Comparison of ENCODE assay signal across 19 mouse cellular contexts in genomic region chr7:144133388-144133998, GRCm38 (mm10).
DNase-seq lines count a peak whose midpoint lies in the region; ATAC-seq and TF ChIP-seq lines count a peak whose summit lies in the region.
"Had no signal": no experiment of that assay in that cellular context is flagged by ENCODE, and none has a peak within 500 bp of the region (broad histone marks: within the 10 kb centered on the region; RNA-seq: fewer than 3 reads in every experiment).

No protein-coding gene starts in this region.

- H3K4me2 ChIP-seq in forebrain, embryonic 15.5 days (replicated peaks), result peak overlapping the region; percentile 23; the same call in 1 of the 2 replicates
- H3K4me2 ChIP-seq in midbrain, embryonic 14.5 days (ENCODE audit: low read length), result peak overlapping the region; percentile 48
- H3K4me2 ChIP-seq: intestine, embryonic 15.5 days; limb, embryonic 13.5 days; neural tube, embryonic 12.5 days had no signal

- H3K36me3 ChIP-seq in forebrain, embryonic 15.5 days, result no peaks in the 10 kb centered on the region
- H3K36me3 ChIP-seq in midbrain, embryonic 14.5 days (ENCODE audit: control insufficient read depth, insufficient read depth, low read length), result no peaks in the 10 kb centered on the region
- H3K36me3 ChIP-seq: intestine, embryonic 15.5 days; limb, embryonic 13.5 days; neural tube, embryonic 12.5 days had no signal

- H3K9me3 ChIP-seq in forebrain, embryonic 15.5 days, result no peaks in the 10 kb centered on the region
- H3K9me3 ChIP-seq in midbrain, embryonic 14.5 days (ENCODE audit: control insufficient read depth, low read length), result no peaks in the 10 kb centered on the region
- H3K9me3 ChIP-seq: intestine, embryonic 15.5 days; limb, embryonic 13.5 days; neural tube, embryonic 12.5 days had no signal

- H3K4me1 ChIP-seq in cortical plate, adult 2 months (ENCODE audit: control insufficient read depth, insufficient read depth, low read length), result no peaks in the 10 kb centered on the region
- peaks cover 16% of the 10 kb centered on the region for H3K4me1 ChIP-seq in forebrain, embryonic 15.5 days
- H3K4me1 ChIP-seq in midbrain, embryonic 14.5 days (ENCODE audit: control insufficient read depth, insufficient read depth, low read length), result peaks cover 14% of the 10 kb centered on the region
- H3K4me1 ChIP-seq: intestine, embryonic 15.5 days; limb, embryonic 13.5 days; neural tube, embryonic 12.5 days had no signal

- 46% methylated on average over 9 of the region's 9 CpGs for WGBS in forebrain, embryonic 15.5 days
- 31% methylated on average over 9 of the region's 9 CpGs for WGBS in midbrain, embryonic 14.5 days

- ATAC-seq in forebrain, embryonic 15.5 days (replicated peaks), result peak; percentile 61; the same call in 1 of the 2 replicates
- no peak for ATAC-seq in midbrain, embryonic 14.5 days (ENCODE audit: low FRiP score, low TSS enrichment)
- ATAC-seq in cerebellum, adult (ENCODE audit: insufficient number of reproducible peaks, low FRiP score, low TSS enrichment), result no peak
- ATAC-seq: intestine, embryonic 15.5 days had no signal

- TF ChIP-seq CTCF in layer of hippocampus, adult 2 months (conservative IDR thresholded peaks at IDR 0.05), result no peak
- no peak for TF ChIP-seq CTCF in cortical plate, adult 2 months (IDR thresholded peaks at IDR 0.05; ENCODE audit: extremely low read depth, insufficient read depth, low read length)

- TF ChIP-seq POLR2A in cortical plate, adult 2 months (IDR thresholded peaks at IDR 0.05; ENCODE audit: extremely low read depth, insufficient read depth, low read length), result no peak

- peak overlapping the region; percentile 85 for H3K27ac ChIP-seq in layer of hippocampus, adult 2 months
- H3K27ac ChIP-seq in cortical plate, adult 2 months (ENCODE audit: insufficient read depth, low read length), result no peak overlapping the region
- H3K27ac ChIP-seq in forebrain, embryonic 15.5 days (replicated peaks), result peak overlapping the region; percentile 81
- H3K27ac ChIP-seq in midbrain, embryonic 14.5 days (replicated peaks; ENCODE audit: low read depth, low read length), result peak overlapping the region; percentile 82
- H3K27ac ChIP-seq: gastrocnemius, adult 2 months; heart, adult 2 months; intestine, embryonic 15.5 days; limb, embryonic 13.5 days; neural tube, embryonic 12.5 days had no signal

- no peaks in the 10 kb centered on the region for H3K27me3 ChIP-seq in forebrain, embryonic 15.5 days
- no peaks in the 10 kb centered on the region for H3K27me3 ChIP-seq in midbrain, embryonic 14.5 days (ENCODE audit: control insufficient read depth, insufficient read depth, low read length)
- H3K27me3 ChIP-seq: intestine, embryonic 15.5 days; limb, embryonic 13.5 days; neural tube, embryonic 12.5 days had no signal

- peak in 1 of 2 experiments; percentile 21 for DNase-seq in layer of hippocampus, adult 2 months (ENCODE audit: low spot score in 2 of 2)
- DNase-seq in layer of hippocampus, adult 9-10 months (ENCODE audit: low spot score), result no peak
- DNase-seq in midbrain, embryonic 14.5 days, result peak; percentile 54
- DNase-seq in gastrocnemius, adult 18-20 months (ENCODE audit: low spot score), result no peak
- DNase-seq in kidney, postnatal 4 days, result no peak
- DNase-seq: adrenal gland, adult 8-10 months; cerebellum, adult 9-10 months; embryo, embryonic 11 days; gastrocnemius, adult 2 months; heart, adult 2 months; kidney, postnatal 10 days; lung, postnatal 14 days; thymus, postnatal 4 days had no signal

- peak overlapping the region; percentile 56 for H3K4me3 ChIP-seq in layer of hippocampus, adult 2 months
- peak overlapping the region; percentile 62 for H3K4me3 ChIP-seq in cortical plate, adult 2 months (ENCODE audit: insufficient read depth, low read length)
- peak overlapping the region; percentile 3; the same call in 1 of the 2 replicates for H3K4me3 ChIP-seq in forebrain, embryonic 15.5 days
- peak overlapping the region; percentile 24; the same call in 1 of the 2 replicates for H3K4me3 ChIP-seq in midbrain, embryonic 14.5 days (replicated peaks; ENCODE audit: low read depth, low read length)
- H3K4me3 ChIP-seq: gastrocnemius, adult 2 months; heart, adult 2 months; intestine, embryonic 15.5 days; limb, embryonic 13.5 days; neural tube, embryonic 12.5 days had no signal

- 0 out of 2 replicates have a peak overlapping the region, but pooled peaks have one; percentile 16 for H3K9ac ChIP-seq in forebrain, embryonic 15.5 days (replicated peaks)
- peak overlapping the region; percentile 32; the same call in 1 of the 2 replicates for H3K9ac ChIP-seq in midbrain, embryonic 14.5 days (replicated peaks; ENCODE audit: low read length)
- H3K9ac ChIP-seq: intestine, embryonic 15.5 days; limb, embryonic 13.5 days; neural tube, embryonic 12.5 days had no signal

Comparison
In these comparisons a context has a peak if more than half of its experiments do, and no peak if none do; other contexts are left out.
1. H3K4me3 ChIP-seq: peak in every context shown above with its lines; median percentile 62 in cortical plate, adult 2 months; 56 in layer of hippocampus, adult 2 months; 24 in midbrain, embryonic 14.5 days; 3 in forebrain, embryonic 15.5 days.